Mouse (Mus musculus): ENCODE measurements around the gene Stip1. TPM values are rescaled to one million over a fixed set of nuclear protein-coding genes. Genes with fewer than 3 reads are reported as not detected.

Stip1 gene
- total and polyA plus RNA-seq, 3 experiments = 284 to 430 (median 370) TPM

DNA sequence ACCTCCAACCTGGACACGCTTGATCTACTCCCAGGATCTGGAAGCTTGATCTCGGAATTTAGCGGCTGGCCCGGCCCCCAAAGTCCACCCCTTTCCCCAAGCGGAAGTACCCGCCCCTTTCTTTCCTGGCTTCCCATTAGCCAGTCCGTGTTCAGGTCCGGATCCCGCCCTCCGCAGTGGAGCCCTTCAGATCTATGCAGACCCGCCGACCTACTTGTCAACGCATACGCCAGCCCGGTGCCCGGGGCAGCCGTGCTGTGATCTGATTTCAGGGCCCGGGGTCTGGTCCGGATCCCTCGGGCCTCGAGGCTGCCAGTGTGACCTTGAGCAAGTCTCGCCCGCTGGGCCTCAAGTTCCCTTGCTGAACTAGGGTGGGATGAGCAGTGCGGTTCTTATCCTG, 43.8 kb downstream of the Stip1 start, which contains the start of the genes Nudt22 and Trpt1 (continued):
- TF ChIP-seq CHD1 (IDR thresholded peaks at IDR 0.05; ENCODE audit: low read depth, low read length) = no peak

GRCm38 (mm10) chr19:6995255-6995991, 44.3 kb downstream of the Stip1 start:
- peak; percentile 54; the same call in 1 of the 2 replicates for TF ChIP-seq ELF1 (IDR thresholded peaks at IDR 0.05; ENCODE audit: low read depth, low read length)
- no peak for TF ChIP-seq NRF1 (IDR thresholded peaks at IDR 0.05; ENCODE audit: insufficient read depth, low read depth, low read length, poor library complexity, severe bottlenecking)
- TF ChIP-seq HCFC1 (IDR thresholded peaks at IDR 0.05; ENCODE audit: low read depth, low read length) = peak; percentile 20; the same call in 1 of the 2 replicates
- no peak for TF ChIP-seq MEF2A (IDR thresholded peaks at IDR 0.05; ENCODE audit: extremely low read depth, insufficient replicate concordance, low read depth, low read length, poor library complexity, severe bottlenecking)
- no peak; the same call in 1 of the 2 replicates for TF ChIP-seq NELFE (IDR thresholded peaks at IDR 0.05; ENCODE audit: low read depth, low read length)
- peak; percentile 57; the same call in 1 of the 2 replicates for TF ChIP-seq ETS1 (IDR thresholded peaks at IDR 0.05; ENCODE audit: low read depth, low read length)
- peak; percentile 61 for TF ChIP-seq TAL1 (IDR thresholded peaks at IDR 0.05; ENCODE audit: low read length)
- TF ChIP-seq E2F4 (IDR thresholded peaks at IDR 0.05; ENCODE audit: borderline replicate concordance, low read depth, low read length) = no peak
- no peak for TF ChIP-seq BHLHE40 (IDR thresholded peaks at IDR 0.05; ENCODE audit: borderline replicate concordance, low read depth, low read length)
- 0 out of 2 replicates have a peak, but pooled peaks have one; percentile 18 for TF ChIP-seq TCF12 (IDR thresholded peaks at IDR 0.05; ENCODE audit: low read depth, low read length)
- peaks cover 2 to 3% of the 10 kb centered on the region in 2 experiments; a peak in 1 of 4 replicates for H3K36me3 ChIP-seq (ENCODE audit: control insufficient read depth in 1 of 2, insufficient read depth in 2 of 2, low read length in 2 of 2)
- H3K79me2 ChIP-seq (ENCODE audit: control insufficient read depth, insufficient read depth, low read length, poor library complexity) = peaks cover 4% of the 10 kb centered on the region; the same call in 1 of the 2 replicates
- peak; percentile 69 for DNase-seq (ENCODE audit: low read depth, low spot score)
- no peak overlapping the region for H3K27ac ChIP-seq (ENCODE audit: control insufficient read depth, low read depth, low read length)
- H3K4me3 ChIP-seq (ENCODE audit: control insufficient read depth in 1 of 2, insufficient read depth in 1 of 2, low read depth in 2 of 2, low read length in 2 of 2) = peak overlapping the region; percentile 63 to 89
- H3K9ac ChIP-seq (ENCODE audit: control insufficient read depth, low read depth, low read length, poor library complexity, severe bottlenecking) = peak overlapping the region; percentile 69
- H3K9me3 ChIP-seq (replicated peaks; ENCODE audit: insufficient read depth, low read length) = no peaks in the 10 kb centered on the region
- peaks cover 2 to 22% of the 10 kb centered on the region in 2 experiments; a peak in 3 of 4 replicates for H3K4me1 ChIP-seq (ENCODE audit: control insufficient read depth in 1 of 2, insufficient read depth in 2 of 2, low read length in 2 of 2)
- no peaks in the 10 kb centered on the region for H3K27me3 ChIP-seq (ENCODE audit: control insufficient read depth in 1 of 2, insufficient read depth in 2 of 2, low read length in 2 of 2)

- H3K4me1 ChIP-seq (ENCODE audit: control insufficient read depth in 1 of 2, insufficient read depth in 2 of 2, low read length in 2 of 2) = peaks cover 2 to 22% of the 10 kb centered on the region in 2 experiments; a peak in 3 of 4 replicates
- DNase-seq (ENCODE audit: low read depth, low spot score) = no peak
- H3K9ac ChIP-seq (ENCODE audit: control insufficient read depth, low read depth, low read length, poor library complexity, severe bottlenecking) = peak overlapping the region; percentile 69
- no peak overlapping the region for H3K27ac ChIP-seq (ENCODE audit: control insufficient read depth, low read depth, low read length)
- 0 out of 4 replicates have a peak, but pooled peaks cover 0 to 2% of the 10 kb centered on the region in 2 experiments for H3K36me3 ChIP-seq (ENCODE audit: control insufficient read depth in 1 of 2, insufficient read depth in 2 of 2, low read length in 2 of 2)
- H3K79me2 ChIP-seq (ENCODE audit: control insufficient read depth, insufficient read depth, low read length, poor library complexity) = peaks cover 4% of the 10 kb centered on the region; the same call in 1 of the 2 replicates
- H3K4me3 ChIP-seq (ENCODE audit: control insufficient read depth in 1 of 2, insufficient read depth in 1 of 2, low read depth in 2 of 2, low read length in 2 of 2) = peak overlapping the region in 1 of 2 experiments; percentile 63; a peak in 1 of 4 replicates
- H3K27me3 ChIP-seq (ENCODE audit: control insufficient read depth in 1 of 2, insufficient read depth in 2 of 2, low read length in 2 of 2) = no peaks in the 10 kb centered on the region
- no peaks in the 10 kb centered on the region for H3K9me3 ChIP-seq (replicated peaks; ENCODE audit: insufficient read depth, low read length)
- no peak for TF ChIP-seq ETS1 (IDR thresholded peaks at IDR 0.05; ENCODE audit: low read depth, low read length)
- TF ChIP-seq ELF1 (IDR thresholded peaks at IDR 0.05; ENCODE audit: low read depth, low read length) = no peak
- no peak for TF ChIP-seq SIN3A (IDR thresholded peaks at IDR 0.05; ENCODE audit: low read length)
- TF ChIP-seq NRF1 (IDR thresholded peaks at IDR 0.05; ENCODE audit: insufficient read depth, low read depth, low read length, poor library complexity, severe bottlenecking) = no peak
- TF ChIP-seq MAZ (IDR thresholded peaks at IDR 0.05; ENCODE audit: low read depth, low read length) = no peak
- no peak for TF ChIP-seq USF1 (IDR thresholded peaks at IDR 0.05; ENCODE audit: low read depth, low read length)
- TF ChIP-seq MYB (IDR thresholded peaks at IDR 0.05; ENCODE audit: low read depth, low read length) = no peak
- no peak for TF ChIP-seq NELFE (IDR thresholded peaks at IDR 0.05; ENCODE audit: low read depth, low read length)
Measured at GRCm38 (mm10) chr19:6994489-6994888, 45.3 kb downstream of the Stip1 start.
